Mouse (Mus musculus) embryo, embryonic 9.5 days (tissue): ENCODE measurements around the gene Vdac2.

Experiments used
- DNase-seq: peaks from one replicate; pipeline ENCODE4 v3.0.0-alpha.2; 2017; ENCODE audit errors: extremely low spot score

The Vdac2 gene

GRCm38 (mm10) chr14:21824938-21825337, at the start of gene Vdac2:
TSS of gene Vdac2 (plus strand) at chr14:21825238.
- DNase-seq = no peak

- DNase-seq = no peak
These were observed 48.8 kb upstream of the Vdac2 start for GRCm38 (mm10) chr14:21776201-21776600.

- no peak for DNase-seq
These were observed 38.5 kb upstream of the Vdac2 start for GRCm38 (mm10) chr14:21786500-21786899.

- DNase-seq = no peak
These were observed 37.7 kb upstream of the Vdac2 start for GRCm38 (mm10) chr14:21787374-21787773.

GRCm38 (mm10) chr14:21788121-21788520, 36.9 kb upstream of the Vdac2 start:
- no peak for DNase-seq

GRCm38 (mm10) chr14:21790585-21791251, 34.3 kb upstream of the Vdac2 start:
- DNase-seq = no peak

- DNase-seq = no peak
These were observed 33.3 kb upstream of the Vdac2 start for GRCm38 (mm10) chr14:21791722-21792121.

GRCm38 (mm10) chr14:21792250-21792649, 32.8 kb upstream of the Vdac2 start:
- no peak for DNase-seq

- no peak for DNase-seq
These were observed 24.4 kb upstream of the Vdac2 start for GRCm38 (mm10) chr14:21800641-21801040.

- no peak for DNase-seq
These were observed 23.4 kb upstream of the Vdac2 start for GRCm38 (mm10) chr14:21801624-21802023.

- no peak for DNase-seq
These were observed 22.4 kb upstream of the Vdac2 start for GRCm38 (mm10) chr14:21802543-21803206.

GRCm38 (mm10) chr14:21806203-21806602, 18.8 kb upstream of the Vdac2 start:
- DNase-seq = no peak

GRCm38 (mm10) chr14:21806631-21807160, 18.3 kb upstream of the Vdac2 start:
- no peak for DNase-seq

GRCm38 (mm10) chr14:21808208-21808922, 16.7 kb upstream of the Vdac2 start:
- no peak for DNase-seq

- DNase-seq = no peak
These were observed 15.6 kb upstream of the Vdac2 start for GRCm38 (mm10) chr14:21809418-21809817.

GRCm38 (mm10) chr14:21811301-21811700, 13.7 kb upstream of the Vdac2 start:
- no peak for DNase-seq

GRCm38 (mm10) chr14:21811744-21812393, 13.2 kb upstream of the Vdac2 start:
- DNase-seq = no peak

- peak; percentile 63 for DNase-seq
These were observed 12.4 kb upstream of the Vdac2 start for GRCm38 (mm10) chr14:21812590-21813162.

GRCm38 (mm10) chr14:21813216-21813615, 11.8 kb upstream of the Vdac2 start:
- DNase-seq = no peak

GRCm38 (mm10) chr14:21813847-21814246, 11.2 kb upstream of the Vdac2 start:
- DNase-seq = no peak

GRCm38 (mm10) chr14:21814606-21815005, 10.4 kb upstream of the Vdac2 start:
- DNase-seq = no peak

- no peak for DNase-seq
These were observed 8.8 kb upstream of the Vdac2 start for GRCm38 (mm10) chr14:21816255-21816654.
